In genomic region chr15:79504707-79505452, GRCm38 (mm10) we compare ENCODE assay signal across 7 mouse cellular contexts. TPM values are rescaled to one million over a fixed set of nuclear protein-coding genes. Genes with fewer than 3 reads are reported as not detected.
DNase-seq lines count a peak whose midpoint lies in the region; ATAC-seq and TF ChIP-seq lines count a peak whose summit lies in the region.

Kcnj4 (minus strand) TSS chr15:79505241.

- no peak for TF ChIP-seq CTCF in lung, embryonic 14.5 days (IDR thresholded peaks at IDR 0.05; ENCODE audit: low read depth)

- peak; percentile 22; the same call in 1 of the 2 replicates for ATAC-seq in lung, embryonic 14.5 days (ENCODE audit: insufficient read depth)
- no peak for ATAC-seq in forebrain, embryonic 12.5 days (ENCODE audit: low FRiP score)
- ATAC-seq in neural tube, embryonic 12.5 days (ENCODE audit: low FRiP score, low read depth) = no peak
- no peak for ATAC-seq in granulocyte monocyte progenitor cell, adult 5-6 weeks (replicated peaks; ENCODE audit: poor library complexity, severe bottlenecking)

- no peak within 1 kb of the TSS for H3K27ac ChIP-seq in lung, embryonic 14.5 days (ENCODE audit: low read depth)
- no peak within 1 kb of the TSS for H3K27ac ChIP-seq in forebrain, embryonic 12.5 days
- H3K27ac ChIP-seq in neural tube, embryonic 12.5 days = no peak within 1 kb of the TSS

- H3K4me3 ChIP-seq in lung, embryonic 14.5 days (ENCODE audit: low read depth, low read length) = peak within 1 kb of the TSS; percentile 57
- H3K4me3 ChIP-seq in forebrain, embryonic 12.5 days (replicated peaks) = peak within 1 kb of the TSS; percentile 56
- H3K4me3 ChIP-seq in neural tube, embryonic 12.5 days = peak within 1 kb of the TSS; percentile 52

- no peaks in the 10 kb centered on the region for H3K36me3 ChIP-seq in lung, embryonic 14.5 days (ENCODE audit: insufficient read depth)
- H3K36me3 ChIP-seq in forebrain, embryonic 12.5 days (replicated peaks) = no peaks in the 10 kb centered on the region
- H3K36me3 ChIP-seq in neural tube, embryonic 12.5 days = no peaks in the 10 kb centered on the region

- peak within 1 kb of the TSS; percentile 100 for H3K4me2 ChIP-seq in lung, embryonic 14.5 days
- H3K4me2 ChIP-seq in forebrain, embryonic 12.5 days = peak within 1 kb of the TSS; percentile 100
- H3K4me2 ChIP-seq in neural tube, embryonic 12.5 days (replicated peaks) = peak within 1 kb of the TSS; percentile 99

- H3K9ac ChIP-seq in lung, embryonic 14.5 days = peak within 1 kb of the TSS; percentile 51
- peak within 1 kb of the TSS; percentile 57 for H3K9ac ChIP-seq in forebrain, embryonic 12.5 days
- H3K9ac ChIP-seq in neural tube, embryonic 12.5 days = peak within 1 kb of the TSS; percentile 64

- peaks cover 81% of the 10 kb centered on the region for H3K27me3 ChIP-seq in lung, embryonic 14.5 days (ENCODE audit: insufficient read depth, low read length)
- peaks cover 89% of the 10 kb centered on the region for H3K27me3 ChIP-seq in forebrain, embryonic 12.5 days
- peaks cover 84% of the 10 kb centered on the region for H3K27me3 ChIP-seq in neural tube, embryonic 12.5 days (replicated peaks)

- H3K9me3 ChIP-seq in lung, embryonic 14.5 days (ENCODE audit: low read depth, low read length) = no peaks in the 10 kb centered on the region
- no peaks in the 10 kb centered on the region for H3K9me3 ChIP-seq in forebrain, embryonic 12.5 days
- H3K9me3 ChIP-seq in neural tube, embryonic 12.5 days = no peaks in the 10 kb centered on the region

- no peaks in the 10 kb centered on the region; the same call in 1 of the 2 replicates for H3K4me1 ChIP-seq in lung, embryonic 14.5 days (ENCODE audit: insufficient read depth)
- H3K4me1 ChIP-seq in forebrain, embryonic 12.5 days = peaks cover 35% of the 10 kb centered on the region
- peaks cover 22% of the 10 kb centered on the region for H3K4me1 ChIP-seq in neural tube, embryonic 12.5 days

- intact Hi-C loops in left cerebral cortex, postnatal 10 days (cut with DNase I) = no loop called here

- DNase-seq in lung, embryonic 14.5 days = no peak
- DNase-seq in lung, adult 18-20 months = no peak
- DNase-seq in left cerebral cortex, postnatal 10 days (ENCODE audit: extremely low spot score in 1 of 2, low spot score in 2 of 2) = peak in 1 of 2 experiments; percentile 51
- DNase-seq in cerebellum, adult 11-12 months = no peak

- WGBS in lung, embryonic 14.5 days = under 1% methylated on average over 59 of the region's 60 CpGs
- 1% methylated on average over 60 of the region's 60 CpGs for WGBS in forebrain, embryonic 12.5 days
- WGBS in neural tube, embryonic 12.5 days = under 1% methylated on average over 60 of the region's 60 CpGs

RNA-seq across cellular contexts. Expression of gene Kcnj4, which starts in this region (rescaled TPM):
- not detected in 2 replicates for polyA plus RNA-seq in lung, embryonic 14.5 days (2014; fragmentation: Nextera tagmentation; extraction: Ambion mirVana)
- polyA plus RNA-seq in forebrain, embryonic 12.5 days (2016; fragmentation: Nextera tagmentation; extraction: Ambion mirVana) = not detected in 2 replicates
- total RNA-seq in left cerebral cortex, postnatal 10 days (2021) = 100 to 1,000 TPM; 116 to 124 TPM
- polyA plus RNA-seq in neural tube, embryonic 12.5 days (2016; fragmentation: Nextera tagmentation; extraction: Ambion mirVana) = not detected in 2 replicates
- total RNA-seq in granulocyte monocyte progenitor cell, adult 5-6 weeks (2014; fragmentation: Nextera tagmentation) = not detected in 2 replicates
- total RNA-seq in granulocyte monocyte progenitor cell, adult 5-6 weeks (2017) = not detected in 2 replicates

Comparison
In these comparisons a context has a peak if more than half of its experiments do, and no peak if none do; other contexts are left out.
1. RNA of gene Kcnj4 (total RNA-seq): 116 to 124 TPM in left cerebral cortex, postnatal 10 days; not detected in granulocyte monocyte progenitor cell, adult 5-6 weeks; every median in the first group is over 100 times any median in the second.
2. Peak in ATAC-seq, H3K4me3 ChIP-seq, H3K9ac ChIP-seq and H3K4me2 ChIP-seq in lung, embryonic 14.5 days; RNA of the gene not detected or under 1 TPM.
3. Peak in every context shown above with its lines, with median percentiles within 50 percentile points of each other: H3K4me2 ChIP-seq, H3K4me3 ChIP-seq and H3K9ac ChIP-seq.